Mouse (Mus musculus) midbrain, embryonic 16.5 days (tissue): ENCODE measurements around the gene Unk. TPM values are rescaled to one million over a fixed set of nuclear protein-coding genes. Genes with fewer than 3 reads are reported as not detected.

Experiments
- ATAC-seq: fragments of 200-750 bp; cut with Nextera tagmentation; 2 replicates; pipeline ENCODE4 v1.8.0; 2017; ENCODE audit warnings: moderate TSS enrichment
- H3K27ac ChIP-seq: fragments of 300-500 bp; sonication (generic); 2 replicates; pipeline ENCODE4 v1.5.1; 2014; ENCODE audit warnings: mild to moderate bottlenecking, low read length, mixed read lengths
- H3K27me3 ChIP-seq: fragments of 300-500 bp; sonication (generic); 2 replicates; pipeline ENCODE4 v1.6.1; 2014; ENCODE audit warnings: low read depth, low read length, mixed read lengths; ENCODE audit not compliant: control insufficient read depth, insufficient read depth
- H3K36me3 ChIP-seq: fragments of 300-500 bp; sonication (generic); 2 replicates; pipeline ENCODE4 v1.6.1; 2014; ENCODE audit warnings: mild to moderate bottlenecking, low read length, moderate library complexity, mixed read lengths; ENCODE audit not compliant: control insufficient read depth, insufficient read depth
- H3K4me1 ChIP-seq: fragments of 300-500 bp; sonication (generic); 2 replicates; pipeline ENCODE4 v1.6.1; 2014; ENCODE audit warnings: mild to moderate bottlenecking, low read length, mixed read lengths; ENCODE audit not compliant: control insufficient read depth, insufficient read depth
- H3K4me2 ChIP-seq: fragments of 300-500 bp; sonication (generic); 2 replicates; pipeline ENCODE4 v1.6.1; 2014; ENCODE audit warnings: mild to moderate bottlenecking, low read length, mixed read lengths
- H3K4me3 ChIP-seq: fragments of 300-500 bp; sonication (generic); 2 replicates; pipeline ENCODE4 v1.5.1; 2014; ENCODE audit warnings: low read depth, mild to moderate bottlenecking, low read length, moderate library complexity, mixed read lengths
- H3K9ac ChIP-seq: fragments of 300-500 bp; sonication (generic); 2 replicates; pipeline ENCODE4 v1.6.1; 2014; ENCODE audit warnings: low read depth, low read length, mixed read lengths
- H3K9me3 ChIP-seq: fragments of 300-500 bp; sonication (generic); replicated peaks from 2 replicates; pipeline ENCODE4 v1.6.1; 2014; ENCODE audit warnings: mild to moderate bottlenecking, low read length, mixed read lengths; ENCODE audit not compliant: control insufficient read depth, poor library complexity, severe bottlenecking
- WGBS: fragments of 180-500 bp; shearing (Covaris S2); extraction: QIAGEN DNeasy Blood & Tissue Kit; methylation state at CpG from one replicate; pipeline ENCODE4 v1.1.7; 2014; 5-methylcytosine and 5-hydroxymethylcytosine counted together
- polyA plus RNA-seq: library from polyadenylated mRNA; unstranded; fragments of >200 nt; fragmentation: Nextera tagmentation; extraction: Ambion mirVana; gene quantifications from 2 replicates; pipeline ENCODE4 v1.2.1, GENCODE M21; 2015

The Unk gene
- polyA plus RNA-seq, 1 experiment from 2014 or later: 36.6 TPM

DNA sequence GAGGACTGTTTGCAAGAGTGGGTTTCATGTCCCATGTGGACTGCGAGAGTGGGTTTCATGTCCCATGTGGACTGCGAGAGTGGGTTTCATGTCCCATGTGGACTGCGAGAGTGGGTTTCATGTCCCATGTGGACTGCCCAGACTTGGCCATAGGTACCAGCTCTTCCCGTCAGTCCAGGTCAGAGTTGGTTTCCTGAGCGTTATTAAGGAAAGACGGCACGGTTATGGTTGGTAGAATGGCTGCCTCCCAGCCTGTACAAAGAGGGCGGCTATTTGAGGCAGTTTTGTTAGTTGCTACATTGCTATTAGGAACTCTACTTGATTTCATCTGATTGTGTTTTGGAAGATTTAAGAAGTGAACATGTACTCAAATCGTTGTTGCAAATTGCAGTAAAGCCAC is 7.7 kb downstream of the Unk start:
- Histone ChIP-seq H3K4me3 (no peak overlapping the region), H3K9me3 (no peaks in the 10 kb centered on the region), H3K9ac (no peak overlapping the region), H3K27ac (no peak overlapping the region), H3K4me1 (no peaks in the 10 kb centered on the region), H3K27me3 (no peaks in the 10 kb centered on the region), H3K36me3 (no peaks in the 10 kb centered on the region), H3K4me2 (no peak overlapping the region)
- WGBS: 87% methylated on average over 9 of the region's 9 CpGs
- no peak for ATAC-seq

- no peak overlapping the region for H3K4me3 ChIP-seq
- 89% methylated on average over 6 of the region's 6 CpGs for WGBS
- H3K9ac ChIP-seq: no peak overlapping the region
- no peaks in the 10 kb centered on the region for H3K36me3 ChIP-seq
- no peak for ATAC-seq
- H3K27me3 ChIP-seq: no peaks in the 10 kb centered on the region
- H3K9me3 ChIP-seq: no peaks in the 10 kb centered on the region
- no peak overlapping the region for H3K4me2 ChIP-seq
- H3K4me1 ChIP-seq: no peaks in the 10 kb centered on the region
- no peak overlapping the region for H3K27ac ChIP-seq
These were observed 10.5 kb downstream of the Unk start for GRCm38 (mm10) chr11:116040593-116040992.

GRCm38 (mm10) chr11:116041833-116042232 is 11.7 kb downstream of the Unk start:
- Histone ChIP-seq H3K9me3 (no peaks in the 10 kb centered on the region), H3K27ac (no peak overlapping the region), H3K27me3 (no peaks in the 10 kb centered on the region), H3K4me3 (no peak overlapping the region), H3K9ac (no peak overlapping the region), H3K4me2 (no peak overlapping the region), H3K36me3 (no peaks in the 10 kb centered on the region), H3K4me1 (no peaks in the 10 kb centered on the region)
- no peak for ATAC-seq
- WGBS: 98% methylated on average over 2 of the region's 2 CpGs

DNA sequence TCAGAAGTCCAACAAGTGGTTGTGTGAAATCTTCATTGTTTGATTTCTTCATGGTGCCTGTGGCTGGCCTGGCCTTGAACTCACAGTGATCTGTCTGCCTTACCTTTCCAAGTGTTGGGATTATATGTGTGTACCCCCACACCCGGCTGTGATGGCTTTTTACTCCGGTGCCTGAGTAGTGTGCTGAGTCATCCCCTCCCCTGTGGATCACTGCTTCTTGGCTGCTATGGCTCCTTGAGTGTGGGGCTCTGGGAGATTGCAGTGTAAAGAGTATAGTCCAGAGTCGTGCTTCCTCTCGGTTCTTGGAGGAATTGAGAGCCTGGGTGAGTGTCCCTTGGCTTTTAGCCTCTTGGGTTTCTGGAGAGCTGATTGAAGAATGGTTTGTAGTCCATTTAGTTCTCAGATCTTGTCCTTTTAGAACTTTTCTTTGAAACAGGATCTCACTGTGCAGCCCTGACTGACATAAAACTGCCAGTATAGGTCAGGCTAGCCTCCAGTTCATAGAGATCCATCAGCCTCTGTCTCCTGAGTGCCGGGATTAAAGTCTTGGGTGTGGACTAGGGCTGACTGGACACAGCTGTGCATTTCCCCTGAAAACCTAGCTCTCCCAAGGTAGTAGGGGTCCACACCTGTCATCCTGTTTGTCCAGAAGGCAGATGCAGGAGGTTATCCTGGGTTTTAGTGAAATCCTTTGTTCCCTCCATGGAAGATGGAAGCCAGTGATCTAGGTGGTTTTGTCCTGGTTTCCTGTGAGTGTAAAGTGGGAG is 12.4 kb downstream of the Unk start:
- Histone ChIP-seq H3K36me3 (no peaks in the 10 kb centered on the region), H3K9ac (no peak overlapping the region), H3K27me3 (no peaks in the 10 kb centered on the region), H3K4me2 (no peak overlapping the region), H3K27ac (no peak overlapping the region), H3K4me3 (no peak overlapping the region), H3K4me1 (no peaks in the 10 kb centered on the region), H3K9me3 (no peaks in the 10 kb centered on the region)
- ATAC-seq: no peak
- WGBS: 95% methylated on average over 5 of the region's 5 CpGs

DNA sequence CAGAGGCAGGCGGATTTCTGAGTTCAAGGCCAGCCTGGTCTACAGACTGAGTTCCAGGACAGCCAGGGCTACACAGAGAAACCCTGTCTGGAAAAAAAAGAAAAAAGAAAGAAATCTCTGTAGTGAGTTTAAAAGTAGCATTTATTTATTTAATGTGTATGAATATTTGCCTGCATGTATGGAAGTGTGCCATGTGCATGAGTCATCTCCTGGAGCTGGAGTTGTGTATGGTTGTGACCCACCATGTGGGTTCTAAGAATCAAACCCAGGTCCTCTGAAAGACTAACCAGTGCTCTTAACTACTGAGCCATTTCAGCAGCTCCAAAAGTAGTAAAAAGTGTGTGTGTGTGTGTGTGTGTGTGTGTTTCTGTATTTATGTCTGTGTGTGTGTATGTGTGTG is 13.2 kb downstream of the Unk start:
- ATAC-seq: no peak
- Histone ChIP-seq H3K4me2 (no peak overlapping the region), H3K9me3 (no peaks in the 10 kb centered on the region), H3K4me3 (no peak overlapping the region), H3K4me1 (no peaks in the 10 kb centered on the region), H3K36me3 (no peaks in the 10 kb centered on the region), H3K27me3 (no peaks in the 10 kb centered on the region), H3K9ac (no peak overlapping the region), H3K27ac (no peak overlapping the region)
- WGBS: 100% methylated on average over 1 of the region's 1 CpGs

- Histone ChIP-seq H3K9ac (no peak overlapping the region), H3K27ac (no peak overlapping the region), H3K4me1 (no peaks in the 10 kb centered on the region), H3K4me2 (no peak overlapping the region), H3K9me3 (no peaks in the 10 kb centered on the region), H3K27me3 (no peaks in the 10 kb centered on the region), H3K4me3 (no peak overlapping the region), H3K36me3 (peaks cover 11% of the 10 kb centered on the region)
- WGBS: 98% methylated on average over 6 of the region's 6 CpGs
- ATAC-seq: no peak
These were observed 15.1 kb downstream of the Unk start for GRCm38 (mm10) chr11:116045173-116045572.

GRCm38 (mm10) chr11:116049610-116050009 is 19.5 kb downstream of the Unk start:
- Histone ChIP-seq H3K27me3 (no peaks in the 10 kb centered on the region), H3K27ac (no peak overlapping the region), H3K4me1 (no peaks in the 10 kb centered on the region), H3K4me3 (no peak overlapping the region), H3K4me2 (no peak overlapping the region), H3K9ac (no peak overlapping the region), H3K9me3 (no peaks in the 10 kb centered on the region), H3K36me3 (peaks cover 30% of the 10 kb centered on the region)
- WGBS: 81% methylated on average over 2 of the region's 2 CpGs
- no peak for ATAC-seq

DNA sequence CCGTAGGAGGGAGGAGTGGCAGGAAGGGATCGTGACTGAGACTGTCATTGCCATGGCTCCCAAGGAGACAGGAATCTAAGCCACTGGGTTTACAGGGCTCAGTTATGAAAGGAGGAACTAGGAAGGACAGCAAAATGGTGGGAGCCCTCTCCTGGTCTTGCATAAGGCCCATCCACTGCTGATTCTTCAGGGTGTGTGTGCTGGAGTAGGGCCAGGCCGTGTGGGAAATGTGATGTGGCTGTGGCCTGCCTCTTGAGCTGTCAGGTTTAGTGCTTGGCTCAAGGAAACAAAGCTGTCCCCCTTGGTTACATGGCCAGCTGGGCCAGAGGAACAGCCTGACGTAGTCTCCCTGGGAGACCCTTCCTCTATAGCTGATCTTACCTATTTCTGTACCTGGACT is 20.1 kb downstream of the Unk start:
- Histone ChIP-seq H3K36me3 (peaks cover 36% of the 10 kb centered on the region), H3K4me2 (no peak overlapping the region), H3K27ac (no peak overlapping the region), H3K27me3 (no peaks in the 10 kb centered on the region), H3K4me3 (no peak overlapping the region), H3K9me3 (no peaks in the 10 kb centered on the region), H3K9ac (no peak overlapping the region), H3K4me1 (no peaks in the 10 kb centered on the region)
- WGBS: 77% methylated on average over 4 of the region's 4 CpGs
- no peak for ATAC-seq

DNA sequence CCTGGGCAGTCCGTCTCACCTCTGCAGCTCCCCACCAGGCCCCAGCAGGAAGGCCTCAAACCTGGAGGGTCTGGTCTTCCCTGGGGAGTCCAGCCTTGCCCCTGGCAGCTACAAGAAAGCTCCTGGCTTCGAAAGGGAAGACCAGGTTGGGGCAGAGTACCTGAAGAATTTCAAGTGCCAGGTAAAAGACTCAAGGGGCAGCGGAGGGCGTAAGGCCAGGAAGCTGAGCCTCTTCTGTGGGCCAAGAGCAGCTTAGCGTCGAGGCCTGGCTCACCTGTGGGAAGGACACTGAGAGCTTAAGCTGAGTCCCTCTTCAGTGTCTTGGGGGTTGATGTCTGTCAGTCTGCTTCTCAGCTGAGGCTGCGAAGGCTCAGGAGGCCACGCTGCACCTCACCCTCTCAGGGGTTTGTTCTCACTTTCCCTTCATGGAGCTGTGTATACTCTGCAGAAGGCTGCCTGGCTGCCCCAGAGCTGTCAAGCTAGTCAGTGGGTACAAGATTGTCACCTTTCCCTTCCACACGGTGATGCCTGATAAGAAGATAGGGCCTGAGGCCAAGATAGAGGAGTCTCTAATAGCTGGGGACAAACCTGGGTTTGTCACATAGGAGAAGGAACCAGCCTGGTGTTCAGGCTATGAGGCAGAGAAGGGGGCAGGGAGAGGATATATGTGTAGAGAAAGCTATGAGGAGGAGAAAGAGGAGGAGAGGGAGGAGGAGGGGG is 23.5 kb downstream of the Unk start:
- WGBS: 95% methylated on average over 9 of the region's 9 CpGs
- H3K4me3 ChIP-seq: no peak overlapping the region
- H3K4me2 ChIP-seq: no peak overlapping the region
- no peak overlapping the region for H3K27ac ChIP-seq
- H3K36me3 ChIP-seq: peaks cover 41% of the 10 kb centered on the region
- H3K9ac ChIP-seq: no peak overlapping the region
- no peaks in the 10 kb centered on the region for H3K9me3 ChIP-seq
- no peaks in the 10 kb centered on the region for H3K27me3 ChIP-seq
- no peak for ATAC-seq
- H3K4me1 ChIP-seq: no peaks in the 10 kb centered on the region
